Mouse (Mus musculus): Measurements from ENCODE around the gene Id3.
A peak's percentile ranks its signal among the peaks of the same experiment; 100 is the strongest.

Gene Id3

GRCm38 (mm10) chr4:136148342-136149044 lies 5.2 kb downstream of the Id3 start:
- no peak for DNase-seq

GRCm38 (mm10) chr4:136149045-136149379 lies 5.7 kb downstream of the Id3 start:
- no peak for DNase-seq

GRCm38 (mm10) chr4:136149734-136150133 lies 6.4 kb downstream of the Id3 start:
- DNase-seq = peak; percentile 45

DNA sequence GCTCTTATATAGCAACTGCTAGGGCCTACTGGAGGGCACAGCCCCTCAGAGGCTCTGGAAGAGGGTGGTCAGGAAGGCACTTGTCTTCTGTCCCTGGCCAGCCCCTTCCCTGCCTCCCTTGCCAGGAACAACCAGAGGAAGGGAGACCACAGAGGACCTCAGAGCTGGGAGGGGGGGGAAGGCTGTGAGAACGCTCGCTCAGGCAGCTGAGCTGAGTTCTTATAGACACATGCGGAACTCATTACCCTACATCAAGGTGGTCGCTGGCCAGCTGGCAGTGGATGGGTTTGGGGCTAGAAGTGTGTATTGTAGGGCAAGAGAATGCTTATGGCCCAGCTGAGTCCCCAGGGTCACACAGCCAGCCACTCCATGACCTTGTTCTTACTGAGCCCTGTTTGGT lies 7.3 kb downstream of the Id3 start:
- no peak for DNase-seq

DNA sequence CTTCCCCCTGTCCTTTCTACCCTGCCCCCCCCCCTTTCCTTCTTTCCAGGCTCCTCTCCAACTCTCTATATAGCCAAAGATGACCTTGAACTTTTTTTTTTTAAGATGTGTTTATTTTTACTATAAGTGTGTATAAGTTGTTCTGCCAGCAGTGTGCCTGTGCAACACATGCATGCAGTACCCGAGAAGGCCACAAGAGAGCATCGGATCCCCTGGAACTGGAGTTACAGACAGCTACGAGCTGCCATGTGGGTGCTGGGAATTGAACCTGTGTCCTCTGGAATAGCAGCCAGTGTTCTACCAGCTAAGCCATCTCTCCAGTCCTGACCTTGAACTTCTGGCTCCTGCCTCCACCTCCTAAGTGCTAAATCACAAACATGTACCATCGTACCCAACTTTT lies 9.5 kb downstream of the Id3 start:
- no peak for DNase-seq

DNA sequence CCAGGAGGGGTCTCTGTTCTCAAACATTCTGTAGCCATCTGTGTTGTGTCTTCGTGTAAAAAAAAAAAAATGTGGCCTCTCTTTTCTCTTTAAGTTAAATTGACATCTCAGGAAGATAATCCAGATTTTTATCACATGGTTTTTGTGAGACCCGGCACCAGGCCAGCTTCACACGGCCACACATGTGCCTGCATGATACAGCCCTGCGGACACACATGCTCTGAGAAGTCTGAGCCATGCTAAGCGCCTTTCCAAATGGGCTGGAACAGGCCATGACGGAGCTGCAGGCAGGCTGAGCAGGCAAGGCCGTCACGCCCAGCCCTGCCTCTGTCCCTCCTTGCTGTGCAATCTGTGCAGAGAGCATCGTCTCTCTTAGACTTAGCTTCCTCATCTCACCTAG lies 11.2 kb downstream of the Id3 start:
- DNase-seq = no peak

GRCm38 (mm10) chr4:136158498-136158897 lies 15.2 kb downstream of the Id3 start:
- DNase-seq = no peak

GRCm38 (mm10) chr4:136159802-136160397 lies 16.6 kb downstream of the Id3 start:
- DNase-seq = peak; percentile 67

DNA sequence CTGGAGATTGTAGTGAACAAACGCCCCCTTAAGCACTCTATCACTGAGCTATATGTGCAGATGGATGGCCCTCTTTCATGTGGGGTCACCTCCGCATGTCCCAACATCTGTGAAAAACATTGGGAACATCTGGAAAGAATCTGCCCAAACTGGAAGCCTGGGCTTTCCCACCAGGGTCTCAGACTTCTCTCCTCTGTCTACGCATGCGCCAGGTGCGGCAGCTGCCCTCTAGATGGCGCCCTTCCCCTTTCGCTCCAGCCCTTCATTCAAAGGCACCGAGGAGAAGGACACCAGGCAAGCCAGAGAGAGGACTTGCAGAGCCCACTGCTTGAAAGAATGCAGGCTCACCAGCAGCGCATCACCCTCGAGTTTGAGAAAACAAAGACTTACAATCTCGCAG lies 20.2 kb downstream of the Id3 start:
- DNase-seq = peak; percentile 86

- DNase-seq = no peak
Observed at GRCm38 (mm10) chr4:136164981-136165380, 21.7 kb downstream of the Id3 start.

DNA sequence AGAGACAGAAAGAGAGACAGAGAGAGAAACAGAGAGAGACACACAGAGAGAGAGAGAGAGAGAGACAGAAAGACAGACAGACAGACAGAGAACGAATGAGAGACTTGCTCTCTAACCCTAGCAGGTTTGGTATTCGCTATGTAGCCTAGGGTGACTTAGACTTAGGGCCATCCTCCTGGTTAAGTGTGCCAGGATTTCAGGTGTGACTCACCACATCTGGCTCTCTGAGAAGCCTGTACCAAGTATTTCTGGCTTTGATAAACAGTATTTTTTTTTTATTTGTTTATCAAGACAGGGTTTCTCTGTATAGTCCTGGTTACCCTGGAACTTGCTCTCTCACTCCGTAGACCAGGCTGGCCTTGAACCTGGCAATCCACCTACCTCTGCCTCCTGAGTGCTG lies 24.4 kb downstream of the Id3 start:
- DNase-seq = no peak

GRCm38 (mm10) chr4:136170401-136170800 lies 27.1 kb downstream of the Id3 start:
- no peak for DNase-seq

DNA sequence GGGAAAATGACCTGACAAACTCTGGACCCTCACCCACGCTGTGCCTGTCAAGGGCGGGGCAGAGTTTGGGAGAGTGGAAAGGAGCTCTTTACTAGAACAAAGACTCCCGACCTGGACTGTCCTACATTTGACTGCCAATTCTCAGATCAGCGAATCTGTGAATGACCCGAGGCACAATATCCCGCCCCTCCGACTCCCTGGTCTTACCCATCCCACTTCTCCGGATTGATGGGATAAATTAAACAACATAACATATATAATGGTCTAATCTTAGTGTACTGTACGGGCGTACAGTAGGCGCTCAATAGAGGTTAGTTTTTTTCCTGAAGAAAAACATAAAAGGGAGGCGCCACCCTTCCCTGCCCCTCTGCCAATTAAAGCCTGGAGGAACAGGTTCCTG lies 28.2 kb downstream of the Id3 start:
- DNase-seq = no peak

- peak; percentile 71 for DNase-seq
Observed at GRCm38 (mm10) chr4:136172011-136172541, 28.8 kb downstream of the Id3 start, which contains the start of gene E2f2. Gene E2f2 (plus strand): TSS chr4:136172394.

GRCm38 (mm10) chr4:136172542-136173209 lies 29.4 kb downstream of the Id3 start:
- peak; percentile 40 for DNase-seq

GRCm38 (mm10) chr4:136173210-136173715 lies 30.0 kb downstream of the Id3 start:
- DNase-seq = no peak

DNA sequence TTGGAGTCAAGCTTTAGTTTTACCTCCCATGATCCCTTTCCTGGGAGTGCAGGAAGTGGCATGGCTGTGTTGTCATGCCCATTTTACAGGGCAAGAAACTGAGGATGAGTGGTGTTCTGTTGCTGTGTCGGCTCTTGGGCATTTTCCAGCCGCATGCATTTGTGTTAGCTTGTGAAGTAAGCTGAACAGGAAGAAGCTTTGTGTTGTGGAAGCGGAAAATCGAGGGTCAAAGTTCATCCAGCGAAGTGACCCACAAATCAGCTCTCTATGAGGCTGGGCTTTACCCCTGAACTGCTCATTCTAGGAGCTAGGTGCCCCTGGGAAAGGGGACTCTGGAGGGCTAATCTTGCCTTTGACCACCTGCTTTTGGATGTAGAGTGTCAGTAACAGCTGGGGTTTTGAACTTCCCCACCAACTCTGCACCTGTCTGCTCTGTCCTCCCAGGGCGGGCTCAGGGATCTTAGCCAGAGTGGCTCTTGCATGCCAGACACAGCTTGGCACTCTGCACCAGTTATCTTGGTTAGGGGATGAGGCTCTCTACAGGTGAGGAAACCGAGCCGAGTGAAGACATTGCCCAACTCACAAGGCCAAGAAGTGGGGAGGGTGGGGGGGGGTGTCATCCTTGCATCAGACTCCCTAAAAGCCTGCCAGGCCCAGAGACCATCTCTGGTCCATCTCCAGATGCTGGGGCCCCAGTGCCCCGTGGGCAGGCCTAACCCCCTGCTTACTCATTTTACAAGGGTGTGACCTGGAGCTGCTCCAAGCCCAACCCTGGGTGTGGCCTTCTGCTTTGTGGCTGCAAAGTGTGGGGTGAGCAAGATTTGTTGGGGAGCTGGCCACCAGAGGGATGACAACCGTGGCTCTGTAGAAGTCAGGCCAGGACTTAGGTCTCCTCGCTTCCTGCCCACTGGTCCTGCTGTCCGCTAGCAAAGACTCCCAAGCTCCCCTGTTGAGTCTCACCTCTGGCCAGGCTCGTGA lies 31.2 kb downstream of the Id3 start:
- no peak for DNase-seq

DNA sequence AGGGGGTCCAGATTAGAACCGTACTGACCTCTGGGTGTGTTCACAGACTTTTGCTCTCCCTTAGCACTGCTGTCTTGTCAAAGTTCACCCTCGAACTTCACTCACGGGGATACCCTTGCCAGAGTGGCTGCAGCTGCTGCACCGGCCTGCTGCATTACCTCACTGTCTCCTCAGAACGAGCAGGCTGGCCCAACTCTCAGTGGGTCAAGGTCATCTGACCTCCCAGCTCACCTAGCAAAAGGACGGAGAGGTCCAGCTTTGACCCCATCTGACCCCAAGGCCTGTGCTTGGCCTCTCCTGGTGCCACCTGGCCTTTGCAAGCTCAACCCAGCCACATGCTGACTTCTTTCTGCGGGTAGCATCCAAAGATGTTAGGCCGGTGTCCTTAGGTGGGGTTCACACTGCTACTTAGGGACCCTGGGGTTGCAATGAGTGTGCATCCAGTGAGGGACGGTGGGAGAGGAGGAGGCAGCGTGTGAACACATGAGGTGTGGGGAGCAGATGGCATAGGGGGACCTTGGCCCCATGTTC lies 32.8 kb downstream of the Id3 start:
- no peak for DNase-seq

- no peak for DNase-seq
Observed at GRCm38 (mm10) chr4:136177244-136177611, 33.9 kb downstream of the Id3 start.

DNA sequence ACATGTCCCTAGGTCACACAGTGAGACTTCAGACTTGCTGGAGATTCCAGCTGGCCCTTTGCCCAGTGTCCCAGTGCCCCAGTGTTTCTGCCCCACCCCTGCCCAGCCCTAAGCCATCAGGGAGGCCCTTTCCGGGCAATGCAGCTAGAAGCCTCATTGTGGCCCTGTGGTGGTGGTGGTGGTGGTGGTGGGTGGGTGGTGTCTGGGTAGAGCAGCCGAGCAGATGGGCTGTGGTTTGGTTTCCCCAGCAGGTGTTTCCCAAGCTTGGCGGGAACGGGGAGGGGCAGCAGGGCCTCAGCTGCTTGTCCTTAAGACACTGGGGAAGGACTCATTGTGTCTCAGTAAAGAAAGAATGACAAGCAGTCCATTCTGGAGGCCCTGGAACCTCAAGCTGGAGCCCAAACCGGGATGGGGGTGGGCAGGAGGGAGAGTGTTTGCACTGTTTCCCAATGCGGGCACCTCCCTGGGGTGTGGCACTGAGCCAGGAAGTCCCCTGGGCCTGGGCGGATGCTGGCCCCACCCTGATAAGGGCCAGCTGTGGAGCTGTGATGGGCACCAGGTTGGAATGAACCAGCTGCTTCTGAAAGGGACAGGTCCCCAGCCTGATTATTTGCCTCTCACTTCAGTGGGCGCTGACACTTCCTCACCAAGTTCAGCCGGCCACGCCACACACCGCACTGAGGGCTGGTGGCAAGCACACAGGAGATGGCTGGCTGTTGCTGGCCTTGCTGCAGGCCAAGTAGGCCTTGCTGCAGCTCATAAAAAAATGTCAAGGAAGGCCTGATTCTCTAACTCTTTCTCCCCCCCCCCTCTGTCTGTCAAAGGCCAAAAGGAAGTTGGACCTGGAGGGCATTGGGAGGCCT lies 34.5 kb downstream of the Id3 start:
- no peak for DNase-seq

DNA sequence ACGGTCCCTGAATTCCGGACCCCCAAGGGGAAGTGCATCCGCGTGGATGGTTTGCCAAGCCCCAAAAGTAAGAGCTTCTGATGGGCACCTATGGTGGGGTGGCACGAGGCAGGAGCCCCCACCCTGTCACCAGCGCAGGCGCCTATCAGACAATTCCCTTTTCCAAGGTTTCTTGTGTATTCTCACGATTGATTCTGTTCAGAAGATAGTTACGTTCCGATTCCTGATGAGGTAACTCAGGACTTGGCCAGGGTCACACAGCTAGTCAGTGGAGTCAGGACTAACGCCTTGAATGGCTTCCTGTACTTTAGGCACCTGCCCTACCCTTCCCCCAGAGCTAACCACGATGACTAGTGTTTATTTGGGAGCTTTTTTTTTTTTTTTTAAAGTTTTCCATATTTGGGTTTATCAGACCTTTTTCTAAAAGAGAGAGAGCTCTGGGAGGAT lies 35.2 kb downstream of the Id3 start:
- DNase-seq = no peak
